Mouse (Mus musculus) ES-Bruce4 (cell line): ENCODE results near the gene Hsdl2. TPM values are rescaled to one million over a fixed set of nuclear protein-coding genes. Genes with fewer than 3 reads are reported as not detected.

Source experiments
- H3K27ac ChIP-seq: 2 replicates; pipeline ENCODE4 v1.5.1; 2012; ENCODE audit warnings: low read length, inconsistent platforms; ENCODE audit not compliant: insufficient read depth
- H3K27me3 ChIP-seq: 2 replicates; pipeline ENCODE4 v1.6.1; 2012; ENCODE audit warnings: mild to moderate bottlenecking, low read length, inconsistent platforms; ENCODE audit not compliant: control insufficient read depth, poor library complexity, insufficient read depth, severe bottlenecking
- H3K36me3 ChIP-seq: 2 replicates; pipeline ENCODE4 v1.6.1; 2012; ENCODE audit warnings: inconsistent platforms, mild to moderate bottlenecking, low read length, moderate library complexity; ENCODE audit not compliant: control insufficient read depth, poor library complexity, insufficient read depth, severe bottlenecking
- H3K4me1 ChIP-seq: one replicate; pipeline ENCODE4 v1.8.1; 2011; ENCODE audit warnings: low read length; ENCODE audit not compliant: control insufficient read depth, insufficient read depth
- H3K4me3 ChIP-seq: 2 replicates; pipeline ENCODE4 v1.5.1; 2011; ENCODE audit warnings: low read depth, mild to moderate bottlenecking, low read length
- H3K9ac ChIP-seq: 2 replicates; pipeline ENCODE4 v1.6.1; 2012; ENCODE audit warnings: low read depth, mild to moderate bottlenecking, inconsistent platforms; ENCODE audit not compliant: poor library complexity, severe bottlenecking
- H3K9me3 ChIP-seq: replicated peaks from 2 replicates; pipeline ENCODE4 v1.6.1; 2012; ENCODE audit warnings: mild to moderate bottlenecking, low read length, inconsistent platforms; ENCODE audit not compliant: control insufficient read depth, poor library complexity, insufficient read depth, severe bottlenecking
- CTCF ChIP-seq: IDR thresholded peaks from one replicate; pipeline ENCODE4 v1.8.1; 2011; ENCODE audit warnings: low read depth, low read length
- EP300 ChIP-seq: IDR thresholded peaks from 2 replicates; pipeline ENCODE4 v1.6.1; 2011; ENCODE audit warnings: low read depth, low read length; ENCODE audit not compliant: insufficient read depth
- POLR2A ChIP-seq: IDR thresholded peaks from one replicate; pipeline ENCODE4 v1.8.1; 2011; ENCODE audit warnings: low read length; ENCODE audit not compliant: insufficient read depth
- polyA plus RNA-seq: library from polyadenylated mRNA; stranded (reverse); fragments of >200 nt; gene quantifications from 2 replicates; pipeline ENCODE4 v1.2.4, GENCODE M21; 2011; ENCODE audit warnings: low read depth; ENCODE audit not compliant: missing spikeins, insufficient read depth, insufficient read length

The Hsdl2 gene
- 21.1 and 27.3 TPM in 2 replicates for polyA plus RNA-seq

- peak; percentile 5 for TF ChIP-seq POLR2A
- no peak for TF ChIP-seq EP300
- TF ChIP-seq CTCF, result no peak
- Histone ChIP-seq H3K27ac (no peak within 1 kb of the TSS), H3K4me1 (no peaks in the 10 kb centered on the region), H3K9me3 (no peaks in the 10 kb centered on the region), H3K27me3 (no peaks in the 10 kb centered on the region; the same call in 1 of the 2 replicates), H3K9ac (peak within 1 kb of the TSS; percentile 65), H3K36me3 (no peaks in the 10 kb centered on the region), H3K4me3 (peak within 1 kb of the TSS; percentile 93)
Measured at GRCm38 (mm10) chr4:59581314-59582185, at the start of gene Hsdl2. TSS of gene Hsdl2 (plus strand) at chr4:59581563.

GRCm38 (mm10) chr4:59533268-59533667 lies 48.1 kb upstream of the Hsdl2 start:
- no peak for TF ChIP-seq POLR2A
- no peaks in the 10 kb centered on the region for H3K9me3 ChIP-seq
- H3K4me1 ChIP-seq, result no peaks in the 10 kb centered on the region
- no peaks in the 10 kb centered on the region for H3K36me3 ChIP-seq
- H3K4me3 ChIP-seq, result no peak overlapping the region
- H3K9ac ChIP-seq, result no peak overlapping the region
- no peaks in the 10 kb centered on the region for H3K27me3 ChIP-seq
- H3K27ac ChIP-seq, result no peak overlapping the region

DNA sequence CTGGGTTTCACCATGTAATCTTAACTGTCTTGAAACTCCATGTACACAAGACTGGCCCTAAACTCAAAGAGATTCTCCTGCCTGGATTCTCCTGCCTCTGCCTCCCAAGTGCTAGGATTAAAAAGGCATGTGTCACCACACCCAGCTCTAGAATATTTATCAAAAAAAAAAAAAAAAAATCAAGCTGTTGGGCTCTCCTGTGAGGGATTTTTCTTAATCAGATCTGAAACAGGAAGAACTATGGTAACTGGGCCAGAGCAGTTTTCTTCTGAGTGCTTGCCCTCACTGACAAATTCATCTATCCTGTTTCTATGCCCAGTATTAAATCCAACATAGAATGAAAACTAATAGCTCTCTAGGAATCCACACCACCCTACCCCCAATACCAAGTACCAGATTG lies 45.7 kb upstream of the Hsdl2 start:
- Histone ChIP-seq H3K27me3 (no peaks in the 10 kb centered on the region), H3K4me3 (no peak overlapping the region), H3K27ac (no peak overlapping the region), H3K9me3 (no peaks in the 10 kb centered on the region), H3K36me3 (no peaks in the 10 kb centered on the region), H3K4me1 (no peaks in the 10 kb centered on the region), H3K9ac (no peak overlapping the region)
- no peak for TF ChIP-seq EP300
- TF ChIP-seq POLR2A, result no peak
- no peak for TF ChIP-seq CTCF

DNA sequence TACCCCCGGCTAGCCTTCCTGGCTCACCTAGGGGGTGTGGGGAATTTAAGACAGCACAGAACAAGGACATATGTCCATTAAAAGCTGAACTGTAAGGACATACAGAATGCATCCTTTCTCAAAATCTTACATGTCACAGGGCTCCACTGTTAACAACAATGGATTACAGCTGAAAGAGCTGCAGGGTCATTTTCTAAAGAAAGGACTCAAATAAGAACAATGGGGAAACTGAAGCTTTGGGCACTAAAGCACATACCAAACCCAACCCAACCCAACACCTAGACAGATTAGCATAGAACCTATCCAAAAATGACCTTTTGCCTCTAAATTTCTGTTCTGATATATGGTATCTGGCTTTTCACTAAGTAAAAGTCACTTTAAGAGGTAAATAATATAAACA lies 45.1 kb upstream of the Hsdl2 start:
- Histone ChIP-seq H3K36me3 (no peaks in the 10 kb centered on the region), H3K27me3 (no peaks in the 10 kb centered on the region), H3K4me3 (no peak overlapping the region), H3K9me3 (no peaks in the 10 kb centered on the region), H3K27ac (no peak overlapping the region), H3K4me1 (no peaks in the 10 kb centered on the region), H3K9ac (no peak overlapping the region)
- TF ChIP-seq CTCF, result no peak
- no peak for TF ChIP-seq EP300
- no peak for TF ChIP-seq POLR2A

GRCm38 (mm10) chr4:59543006-59543405 lies 38.4 kb upstream of the Hsdl2 start:
- H3K4me3 ChIP-seq, result no peak overlapping the region
- no peak for TF ChIP-seq EP300
- no peak for TF ChIP-seq POLR2A
- no peak for TF ChIP-seq CTCF
- H3K27me3 ChIP-seq, result peaks cover 1% of the 10 kb centered on the region; the same call in 1 of the 2 replicates
- no peaks in the 10 kb centered on the region for H3K9me3 ChIP-seq
- no peaks in the 10 kb centered on the region for H3K4me1 ChIP-seq
- no peak overlapping the region for H3K9ac ChIP-seq
- H3K36me3 ChIP-seq, result no peaks in the 10 kb centered on the region
- no peak overlapping the region for H3K27ac ChIP-seq

DNA sequence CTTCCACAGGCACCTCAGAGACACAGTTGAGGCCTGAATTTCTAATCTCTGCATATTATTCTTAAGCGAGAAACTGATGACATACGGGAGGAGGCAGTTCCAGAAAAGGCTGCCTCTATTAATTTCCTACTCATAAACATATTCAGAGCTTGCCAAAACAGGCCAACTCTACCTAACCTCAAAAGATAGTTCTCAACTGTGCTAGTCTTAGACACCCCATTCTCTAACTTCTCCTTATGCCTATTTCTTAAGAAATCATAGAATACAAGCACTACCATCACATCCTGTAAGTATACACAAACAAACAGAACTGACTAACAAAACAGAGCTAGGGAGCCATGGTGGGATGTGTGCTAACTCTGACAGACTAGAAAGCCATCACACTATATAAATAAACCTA lies 36.7 kb upstream of the Hsdl2 start:
- H3K9me3 ChIP-seq, result no peaks in the 10 kb centered on the region
- H3K27ac ChIP-seq, result no peak overlapping the region
- no peak overlapping the region for H3K9ac ChIP-seq
- peaks cover 1% of the 10 kb centered on the region; the same call in 1 of the 2 replicates for H3K27me3 ChIP-seq
- no peaks in the 10 kb centered on the region for H3K36me3 ChIP-seq
- TF ChIP-seq CTCF, result no peak
- no peak for TF ChIP-seq EP300
- no peak for TF ChIP-seq POLR2A
- H3K4me1 ChIP-seq, result no peaks in the 10 kb centered on the region
- H3K4me3 ChIP-seq, result no peak overlapping the region
